Mouse (Mus musculus) spleen, embryonic (tissue): ENCODE measurements around the gene Hes6.

Experiments
- CTCF ChIA-PET: fragments of 350-600 bp; sonication (Branson Sonifier 250); formaldehyde crosslinking; loops from one replicate; lab custom pipeline; 2022; lab: Charles Lee

Gene Hes6

DNA sequence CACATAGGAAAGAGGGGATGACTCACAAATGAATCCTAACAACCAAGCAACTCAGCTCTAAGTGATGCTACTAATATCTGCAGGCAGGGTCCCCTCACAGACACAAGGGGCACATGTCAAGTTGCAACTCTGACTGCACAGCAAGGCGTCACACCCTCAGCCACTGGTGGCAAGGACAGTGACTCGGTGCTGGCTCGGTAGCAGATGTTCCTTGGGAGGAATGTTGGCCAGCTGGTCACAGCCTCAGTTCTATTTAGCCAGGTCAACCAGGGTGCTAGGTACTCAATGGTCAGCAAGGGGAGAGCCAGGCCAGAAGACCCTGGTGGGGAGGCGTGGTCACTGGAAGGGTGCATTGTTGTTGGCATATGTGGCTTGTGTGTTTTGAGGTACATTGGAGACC lies 6.0 kb downstream of the Hes6 start:
- CTCF ChIA-PET = no interaction called here

- CTCF ChIA-PET = no interaction called here
These were observed 8.2 kb downstream of the Hes6 start for GRCm38 (mm10) chr1:91405406-91406169.

DNA sequence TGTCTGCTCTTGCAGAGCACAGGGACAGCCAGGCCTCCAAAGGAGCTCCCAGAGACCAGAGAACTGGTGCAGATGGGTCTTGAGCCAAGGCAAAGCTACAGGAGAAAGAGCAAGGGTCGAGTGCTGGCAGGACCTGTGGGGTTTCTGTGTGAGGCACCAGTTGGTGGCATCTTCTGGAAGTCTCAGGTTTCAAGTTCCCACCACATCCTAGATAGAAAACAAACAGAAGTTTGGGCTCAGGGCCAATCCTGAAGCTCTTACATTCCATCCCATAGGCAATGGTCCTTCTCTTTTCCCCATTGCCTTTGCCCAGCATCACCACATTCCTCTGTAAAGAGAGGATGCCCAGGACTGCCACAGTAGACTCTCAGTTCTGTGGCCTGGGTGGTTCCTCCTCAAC lies 8.9 kb downstream of the Hes6 start:
- CTCF ChIA-PET = no interaction called here

DNA sequence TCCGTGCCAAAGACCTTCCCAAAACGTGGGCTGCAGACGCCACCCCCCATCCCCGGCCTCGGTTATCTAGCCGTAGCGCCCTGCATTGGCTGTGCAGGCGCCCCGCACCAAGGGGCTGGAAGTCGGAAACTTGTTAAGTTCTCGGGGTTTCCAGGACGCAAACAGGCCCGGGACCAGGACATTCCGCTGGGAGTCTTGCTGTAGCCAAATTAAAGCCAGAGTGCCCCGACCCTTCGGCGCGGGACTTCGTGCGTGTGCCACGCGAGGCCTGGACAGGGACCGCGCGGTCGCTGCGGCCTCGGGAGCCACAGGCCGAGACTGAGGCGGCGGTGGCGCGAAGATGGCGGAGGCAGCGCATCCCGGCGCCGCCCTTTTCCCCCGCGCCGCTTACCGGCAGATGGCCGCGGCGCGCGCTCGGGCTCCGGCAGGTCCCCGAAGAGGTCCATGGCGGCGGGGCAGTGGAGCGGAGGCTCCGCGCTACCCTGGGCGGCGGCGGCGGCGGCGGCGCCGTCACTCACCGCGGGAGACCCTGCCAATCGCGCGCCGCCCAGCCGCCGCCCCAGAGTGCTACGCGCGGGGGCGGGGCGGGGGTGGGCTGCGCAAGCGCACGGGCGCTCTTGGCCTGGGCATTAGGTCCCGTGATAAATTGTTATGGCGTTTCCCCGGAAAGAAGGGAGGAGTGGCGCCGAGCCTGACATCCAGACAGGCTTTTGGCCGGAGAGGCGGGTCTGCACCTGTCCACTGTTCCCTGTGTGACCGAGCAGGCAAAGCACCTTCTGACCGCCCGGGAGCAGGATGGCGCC lies 15.4 kb downstream of the Hes6 start, which contains the start of gene Ilkap:
Gene Ilkap (minus strand): TSS at position 556 of the 803 bp plus-strand sequence.
- CTCF ChIA-PET = no interaction called here

DNA sequence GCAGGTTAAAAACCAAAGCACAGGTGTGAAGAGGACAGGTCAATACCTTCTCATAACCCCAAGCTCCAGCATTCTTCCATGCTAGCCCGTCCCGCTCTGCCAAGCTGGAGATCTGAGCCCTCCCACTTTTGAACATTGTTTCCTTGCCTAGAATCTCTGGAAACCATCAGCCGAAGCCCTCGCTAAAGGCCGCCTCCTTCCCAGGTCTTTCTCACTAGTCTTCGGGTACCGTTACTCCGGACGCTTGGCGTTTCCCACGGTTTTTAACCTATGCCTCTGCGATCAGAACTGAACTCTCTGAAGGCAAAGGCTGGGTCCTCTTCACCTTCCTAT lies 15.9 kb downstream of the Hes6 start:
- CTCF ChIA-PET = interaction anchor here (0.6 kb wide), 1 partner anchor 1504 kb away, joined by 4 read pairs; no protein-coding TSS in a partner anchor

- CTCF ChIA-PET = no interaction called here
These were observed 23.5 kb downstream of the Hes6 start for GRCm38 (mm10) chr1:91390369-91390768.

DNA sequence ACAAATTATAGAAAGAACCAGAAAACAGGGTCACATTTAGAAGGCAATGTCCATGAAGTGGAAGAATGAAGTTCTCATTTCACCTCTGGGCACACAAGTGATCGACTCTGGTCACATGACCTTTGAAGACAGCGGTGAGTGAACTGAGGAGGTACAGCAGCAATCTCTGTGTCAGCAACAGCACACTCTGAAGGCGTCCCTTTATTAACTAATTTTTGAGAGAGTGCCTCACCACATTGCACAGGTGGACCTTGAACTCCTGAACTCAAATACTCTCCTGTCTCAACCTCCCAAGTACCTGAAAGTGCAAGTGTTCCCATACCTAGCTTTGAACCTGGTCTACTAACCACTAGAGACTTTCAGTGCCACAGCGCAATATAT lies 32.8 kb downstream of the Hes6 start:
- CTCF ChIA-PET = no interaction called here

- CTCF ChIA-PET = no interaction called here
These were observed 33.3 kb downstream of the Hes6 start for GRCm38 (mm10) chr1:91380453-91381090.

DNA sequence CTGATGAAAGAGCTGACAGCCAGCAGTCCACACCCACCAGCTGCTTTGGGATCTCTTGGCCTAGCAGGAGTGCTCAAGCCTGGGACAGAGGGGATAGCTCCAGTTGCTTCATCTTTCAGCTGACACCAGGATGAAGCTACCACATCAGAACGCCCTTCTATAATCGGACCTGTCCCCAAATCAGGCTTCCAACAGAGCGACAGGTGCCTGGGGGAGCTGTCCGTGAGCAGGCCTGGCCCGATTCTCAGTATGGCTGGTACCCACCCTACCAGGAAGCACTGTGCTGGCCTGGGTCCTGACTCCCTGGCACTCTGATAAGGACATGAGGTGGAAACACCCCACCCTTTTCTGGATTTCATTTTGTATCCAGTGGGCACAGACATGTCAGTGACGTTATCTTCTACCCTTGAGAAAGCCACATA lies 40.4 kb downstream of the Hes6 start:
- CTCF ChIA-PET = no interaction called here

GRCm38 (mm10) chr1:91370055-91370454 lies 43.8 kb downstream of the Hes6 start:
- CTCF ChIA-PET = no interaction called here

- CTCF ChIA-PET = no interaction called here
These were observed 44.4 kb downstream of the Hes6 start for GRCm38 (mm10) chr1:91369408-91369807.

DNA sequence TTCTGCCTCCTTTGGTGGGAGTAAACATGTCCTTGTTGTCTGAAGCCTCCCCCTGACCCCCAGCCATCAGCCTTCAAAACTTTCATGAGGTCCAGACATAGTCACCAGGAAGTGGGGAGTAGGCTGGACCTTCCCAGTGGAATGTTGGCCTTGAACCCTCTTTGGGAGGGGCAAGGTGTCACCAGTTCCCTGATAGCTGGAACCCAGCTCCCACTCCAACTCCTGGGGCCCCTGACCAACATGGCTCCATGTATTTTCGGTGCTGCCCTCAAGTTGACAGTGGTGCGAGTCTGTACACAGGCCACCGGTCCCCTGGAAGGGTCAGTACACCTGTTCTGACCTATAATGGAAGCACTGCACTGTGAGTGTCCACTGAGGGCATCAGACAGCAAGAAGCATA lies 46.5 kb downstream of the Hes6 start:
- CTCF ChIA-PET = no interaction called here

DNA sequence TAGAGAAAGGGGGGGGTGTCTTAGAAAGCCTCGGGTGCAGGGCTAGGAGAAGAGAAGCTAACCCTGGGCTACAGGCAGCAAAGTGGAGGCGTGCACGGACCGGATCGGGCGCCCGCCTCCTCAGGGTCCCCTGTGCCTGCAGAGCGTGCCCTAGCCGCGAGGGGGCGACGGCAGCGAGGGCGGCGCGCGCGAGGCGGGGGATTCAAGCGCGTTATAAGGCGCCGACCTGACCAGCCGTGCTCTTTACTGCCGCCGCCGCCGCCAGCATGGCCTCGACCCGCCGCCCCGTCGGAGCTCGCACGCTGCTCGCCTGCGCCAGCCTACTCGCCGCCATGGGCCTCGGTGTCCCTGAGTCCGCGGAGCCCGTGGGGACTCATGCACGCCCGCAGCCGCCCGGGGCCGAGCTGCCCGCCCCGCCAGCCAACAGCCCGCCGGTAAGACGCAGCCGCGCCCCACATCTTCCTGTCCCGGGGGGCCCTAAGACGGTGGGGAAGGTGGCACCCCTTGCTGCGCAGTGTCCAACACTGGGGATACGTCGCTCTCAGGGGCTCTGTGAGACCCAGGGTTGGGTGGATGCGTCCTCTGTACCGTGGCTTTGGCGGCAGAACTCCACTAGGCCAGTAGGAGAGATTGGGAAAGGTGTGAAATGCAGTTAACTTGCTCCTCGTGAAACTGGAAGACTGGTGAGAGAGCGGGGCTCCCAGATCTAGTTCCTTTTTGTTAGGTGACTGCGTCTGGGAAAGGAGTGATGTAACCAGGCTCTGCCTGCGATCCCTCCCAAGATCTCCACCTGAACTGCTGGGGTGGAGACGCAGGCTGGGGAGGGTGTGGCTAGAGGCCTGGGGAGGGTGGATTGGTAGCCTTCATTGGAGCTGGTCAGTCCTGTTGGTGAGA lies 47.4 kb downstream of the Hes6 start, which contains the start of gene Erfe:
Gene Erfe (plus strand): TSS at position 216 of the 894 bp plus-strand sequence.
- CTCF ChIA-PET = interaction anchor here (0.7 kb wide), 1 partner anchor 898 kb away, joined by 3 read pairs; no protein-coding TSS in a partner anchor

DNA sequence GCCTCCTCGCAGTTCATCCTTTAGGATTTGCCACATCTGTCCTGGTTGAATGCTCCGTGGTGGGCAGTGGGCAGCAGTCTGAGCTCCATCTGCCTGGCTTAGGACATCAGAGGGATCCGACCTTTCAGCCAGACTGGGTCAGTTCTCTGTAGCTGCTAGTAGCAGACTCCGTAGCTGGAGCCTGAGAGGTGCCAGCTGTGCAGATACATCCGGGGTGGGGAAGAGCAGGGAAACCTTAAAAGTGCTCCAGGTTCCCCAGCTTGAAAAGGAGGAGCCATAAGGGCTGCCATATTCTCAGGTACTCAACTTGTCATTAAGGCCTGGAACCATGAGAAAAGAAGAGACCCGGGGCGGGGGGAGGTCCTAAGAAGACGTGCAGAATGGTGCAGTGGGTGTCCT lies 48.0 kb downstream of the Hes6 start:
- CTCF ChIA-PET = interaction anchor here (0.7 kb wide), 2 partner anchors 57 to 898 kb away, joined by 3 read pairs; no protein-coding TSS in a partner anchor

DNA sequence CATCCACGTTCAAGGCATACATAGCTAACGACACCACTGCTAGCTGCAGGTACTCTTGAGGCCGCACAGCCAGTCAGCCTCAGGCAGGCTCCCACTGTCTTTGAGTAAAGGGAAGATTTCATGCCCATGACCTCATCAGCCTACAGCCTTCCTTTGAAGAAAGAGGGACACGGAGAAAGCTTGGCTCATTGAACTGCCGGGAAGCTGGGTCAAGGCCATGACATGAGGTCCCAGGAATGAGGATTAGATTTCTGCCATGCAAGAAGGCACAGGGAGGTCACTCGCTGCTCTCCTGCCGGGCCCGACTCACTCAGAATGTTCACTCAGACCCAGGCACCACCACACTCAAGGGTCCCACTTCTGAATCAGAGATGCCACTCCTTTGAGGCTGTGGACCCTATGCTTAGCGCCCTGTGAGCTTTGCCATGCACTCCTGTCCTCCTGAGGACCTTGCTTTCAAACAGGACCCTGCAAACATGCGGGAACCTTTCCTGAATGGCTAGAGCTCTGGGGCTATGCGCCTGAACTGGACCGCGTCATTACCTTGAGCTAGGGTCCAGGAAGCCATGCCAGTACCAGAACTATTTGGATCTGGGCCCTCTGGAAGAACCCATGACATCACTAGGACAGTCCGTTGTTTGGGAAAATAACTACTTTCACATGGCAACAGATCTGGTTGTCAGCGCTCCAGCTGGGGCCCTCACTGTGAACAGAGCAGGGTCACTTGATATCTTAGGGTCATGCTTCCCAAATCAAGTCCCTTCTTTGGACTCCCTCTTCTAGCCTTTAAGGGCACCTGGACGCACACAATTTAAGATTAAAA lies 48.8 kb downstream of the Hes6 start:
- CTCF ChIA-PET = interaction anchor here (0.7 kb wide), 2 partner anchors 56 to 899 kb away, joined by 3 read pairs; no protein-coding TSS in a partner anchor

- CTCF ChIA-PET = no interaction called here
These were observed 51.7 kb downstream of the Hes6 start for GRCm38 (mm10) chr1:91362113-91362512.
